Mouse (Mus musculus): Measurements from ENCODE around the gene Oit1. TPM values are rescaled to one million over a fixed set of nuclear protein-coding genes. Genes with fewer than 3 reads are reported as not detected.

Gene Oit1
- not detected in 2 replicates for polyA plus RNA-seq (2014; fragmentation: Nextera tagmentation; extraction: Ambion mirVana)

GRCm38 (mm10) chr14:8378685-8379313 lies at the start of gene Oit1:
Gene Oit1 (minus strand): TSS chr14:8378754.
- Histone ChIP-seq H3K4me3 (ENCODE audit: low read depth, low read length) (no peak within 1 kb of the TSS), H3K27ac (ENCODE audit: low read depth, low read length) (no peak within 1 kb of the TSS), H3K9ac (ENCODE audit: low read length) (no peak within 1 kb of the TSS), H3K4me2 (no peak within 1 kb of the TSS), H3K27me3 (ENCODE audit: control insufficient read depth, insufficient read depth, low read length) (no peaks in the 10 kb centered on the region), H3K9me3 (ENCODE audit: control insufficient read depth, low read length) (no peaks in the 10 kb centered on the region), H3K36me3 (ENCODE audit: control insufficient read depth, insufficient read depth, low read length) (no peaks in the 10 kb centered on the region), H3K4me1 (ENCODE audit: control insufficient read depth, insufficient read depth, low read length) (no peaks in the 10 kb centered on the region)
- WGBS: 56% methylated on average over 8 of the region's 8 CpGs
- no peak for DNase-seq (ENCODE audit: low spot score, missing footprints)
- no peak for ATAC-seq (ENCODE audit: low FRiP score)

DNA sequence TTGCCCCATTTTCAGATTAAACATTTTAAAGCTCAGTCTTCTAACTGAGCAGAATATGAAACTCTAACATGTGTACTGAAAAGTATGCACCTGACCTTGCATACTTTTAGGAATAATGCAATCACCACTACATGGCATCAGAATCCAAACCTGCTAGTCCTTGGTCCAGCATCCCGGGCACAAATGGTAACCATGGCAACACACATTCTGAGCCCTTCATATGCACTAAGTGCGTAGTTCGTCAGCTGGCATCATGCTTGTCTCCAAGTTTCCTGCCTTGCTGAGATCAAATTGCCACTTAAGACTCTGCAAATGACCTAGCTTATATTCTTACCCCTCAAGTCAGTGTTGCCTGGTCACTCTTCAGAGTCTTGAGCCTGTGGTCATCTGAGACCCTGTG lies 44.3 kb upstream of the Oit1 start:
- no peaks in the 10 kb centered on the region for H3K27me3 ChIP-seq (ENCODE audit: control insufficient read depth, insufficient read depth, low read length)
- no peak overlapping the region for H3K4me3 ChIP-seq (ENCODE audit: low read depth, low read length)
- no peaks in the 10 kb centered on the region for H3K36me3 ChIP-seq (ENCODE audit: control insufficient read depth, insufficient read depth, low read length)
- H3K27ac ChIP-seq (ENCODE audit: low read depth, low read length): no peak overlapping the region
- ATAC-seq (ENCODE audit: low FRiP score): no peak
- peaks cover 9% of the 10 kb centered on the region for H3K4me1 ChIP-seq (ENCODE audit: control insufficient read depth, insufficient read depth, low read length)
- H3K9ac ChIP-seq (ENCODE audit: low read length): no peak overlapping the region
- no peak overlapping the region for H3K4me2 ChIP-seq
- H3K9me3 ChIP-seq (ENCODE audit: control insufficient read depth, low read length): no peaks in the 10 kb centered on the region
- WGBS: 71% methylated on average over 3 of the region's 3 CpGs
- no peak for DNase-seq (ENCODE audit: low spot score, missing footprints)

DNA sequence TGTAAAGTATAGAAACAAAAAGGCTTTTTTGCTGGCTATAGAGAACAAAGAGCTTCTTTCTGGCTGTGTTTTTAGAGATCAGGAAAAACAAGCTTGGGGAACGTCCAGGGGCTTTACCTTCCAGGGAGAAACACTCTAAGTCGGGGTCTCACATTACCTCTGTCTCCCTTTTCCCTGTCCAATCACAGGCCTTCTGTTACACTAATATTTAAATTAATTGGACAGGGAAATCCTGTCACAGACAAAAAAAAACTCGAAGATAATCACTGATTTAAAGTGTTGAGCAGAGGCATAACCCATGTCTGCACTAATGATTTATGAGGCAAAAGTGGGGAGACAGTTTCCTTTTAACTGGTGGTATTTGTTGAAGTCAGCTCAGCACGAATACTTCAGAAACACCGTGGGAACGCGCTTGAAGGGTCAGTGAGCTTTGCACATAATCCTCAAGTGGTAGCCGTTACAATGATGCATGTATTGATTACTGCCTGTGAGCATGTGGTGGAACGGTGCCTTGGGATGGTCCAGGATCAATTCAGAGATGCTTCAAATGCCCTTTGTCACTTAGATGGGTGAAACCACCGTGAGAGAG lies 42.7 kb upstream of the Oit1 start:
- no peak for DNase-seq (ENCODE audit: low spot score, missing footprints)

GRCm38 (mm10) chr14:8418610-8419009 lies 40.1 kb upstream of the Oit1 start:
- Histone ChIP-seq H3K27me3 (ENCODE audit: control insufficient read depth, insufficient read depth, low read length) (no peaks in the 10 kb centered on the region), H3K27ac (ENCODE audit: low read depth, low read length) (no peak overlapping the region), H3K9ac (ENCODE audit: low read length) (no peak overlapping the region), H3K36me3 (ENCODE audit: control insufficient read depth, insufficient read depth, low read length) (no peaks in the 10 kb centered on the region), H3K9me3 (ENCODE audit: control insufficient read depth, low read length) (no peaks in the 10 kb centered on the region), H3K4me1 (ENCODE audit: control insufficient read depth, insufficient read depth, low read length) (peaks cover 9% of the 10 kb centered on the region), H3K4me2 (no peak overlapping the region), H3K4me3 (ENCODE audit: low read depth, low read length) (no peak overlapping the region)
- DNase-seq (ENCODE audit: low spot score, missing footprints): no peak
- no peak for ATAC-seq (ENCODE audit: low FRiP score)
- 70% methylated on average over 3 of the region's 3 CpGs for WGBS

More for the DNA sequence above, 42.7 kb upstream of the Oit1 start:
- Histone ChIP-seq H3K36me3 (ENCODE audit: control insufficient read depth, insufficient read depth, low read length) (no peaks in the 10 kb centered on the region), H3K27ac (ENCODE audit: low read depth, low read length) (no peak overlapping the region), H3K9me3 (ENCODE audit: control insufficient read depth, low read length) (no peaks in the 10 kb centered on the region), H3K4me3 (ENCODE audit: low read depth, low read length) (no peak overlapping the region), H3K4me1 (ENCODE audit: control insufficient read depth, insufficient read depth, low read length) (peaks cover 9% of the 10 kb centered on the region), H3K9ac (ENCODE audit: low read length) (no peak overlapping the region), H3K4me2 (no peak overlapping the region), H3K27me3 (ENCODE audit: control insufficient read depth, insufficient read depth, low read length) (no peaks in the 10 kb centered on the region)
- 27% methylated on average over 10 of the region's 10 CpGs for WGBS
- ATAC-seq (ENCODE audit: low FRiP score): peak; percentile 48; the same call in 1 of the 2 replicates

DNA sequence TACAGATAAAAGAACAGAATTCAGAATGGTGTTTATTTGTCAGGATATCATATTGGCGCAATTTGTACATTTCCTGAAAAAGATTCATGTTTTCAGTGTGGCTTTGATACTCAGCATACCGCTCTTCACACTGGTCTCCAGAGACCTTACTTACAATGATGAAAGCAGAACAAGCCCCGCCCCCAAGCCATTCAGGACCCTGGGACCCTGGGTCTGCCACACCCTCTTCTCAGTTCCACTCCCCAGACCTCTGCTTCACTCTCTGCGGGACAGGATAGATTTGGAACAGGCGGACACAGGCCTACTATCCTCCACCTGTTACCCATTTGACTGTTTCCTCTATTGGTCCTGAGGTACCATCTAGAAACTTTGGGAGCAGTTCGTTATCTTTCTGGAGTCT lies 27.4 kb upstream of the Oit1 start:
- ATAC-seq (ENCODE audit: low FRiP score): no peak
- Histone ChIP-seq H3K4me1 (ENCODE audit: control insufficient read depth, insufficient read depth, low read length) (no peaks in the 10 kb centered on the region), H3K36me3 (ENCODE audit: control insufficient read depth, insufficient read depth, low read length) (no peaks in the 10 kb centered on the region), H3K9me3 (ENCODE audit: control insufficient read depth, low read length) (no peaks in the 10 kb centered on the region), H3K4me3 (ENCODE audit: low read depth, low read length) (no peak overlapping the region), H3K9ac (ENCODE audit: low read length) (no peak overlapping the region), H3K27ac (ENCODE audit: low read depth, low read length) (no peak overlapping the region), H3K4me2 (no peak overlapping the region), H3K27me3 (ENCODE audit: control insufficient read depth, insufficient read depth, low read length) (no peaks in the 10 kb centered on the region)
- DNase-seq (ENCODE audit: low spot score, missing footprints): no peak
- 79% methylated on average over 6 of the region's 6 CpGs for WGBS

DNA sequence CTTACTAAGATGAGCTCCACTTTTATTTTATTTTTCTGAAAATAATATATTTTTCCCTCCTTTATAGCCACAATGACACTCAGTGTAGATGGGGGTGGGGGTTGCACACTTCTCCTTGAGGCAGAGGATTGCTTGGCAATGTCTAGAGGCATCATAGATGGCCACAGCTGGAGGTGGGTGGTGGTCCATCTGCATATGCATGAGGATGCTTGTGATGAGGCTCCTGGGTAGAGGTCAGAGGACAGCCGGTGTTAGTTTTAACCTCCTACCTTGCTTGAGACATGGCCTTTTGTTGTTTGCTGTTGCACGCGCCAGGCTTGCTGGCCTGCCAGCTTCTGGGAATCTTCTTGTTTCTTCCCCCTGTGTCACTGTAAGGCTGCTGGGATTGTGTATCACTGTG lies 24.8 kb upstream of the Oit1 start:
- no peaks in the 10 kb centered on the region for H3K27me3 ChIP-seq (ENCODE audit: control insufficient read depth, insufficient read depth, low read length)
- H3K4me1 ChIP-seq (ENCODE audit: control insufficient read depth, insufficient read depth, low read length): no peaks in the 10 kb centered on the region
- no peak overlapping the region for H3K9ac ChIP-seq (ENCODE audit: low read length)
- DNase-seq (ENCODE audit: low spot score, missing footprints): no peak
- ATAC-seq (ENCODE audit: low FRiP score): no peak
- H3K27ac ChIP-seq (ENCODE audit: low read depth, low read length): no peak overlapping the region
- H3K36me3 ChIP-seq (ENCODE audit: control insufficient read depth, insufficient read depth, low read length): no peaks in the 10 kb centered on the region
- H3K4me3 ChIP-seq (ENCODE audit: low read depth, low read length): no peak overlapping the region
- H3K9me3 ChIP-seq (ENCODE audit: control insufficient read depth, low read length): no peaks in the 10 kb centered on the region
- 73% methylated on average over 3 of the region's 3 CpGs for WGBS
- H3K4me2 ChIP-seq: no peak overlapping the region

DNA sequence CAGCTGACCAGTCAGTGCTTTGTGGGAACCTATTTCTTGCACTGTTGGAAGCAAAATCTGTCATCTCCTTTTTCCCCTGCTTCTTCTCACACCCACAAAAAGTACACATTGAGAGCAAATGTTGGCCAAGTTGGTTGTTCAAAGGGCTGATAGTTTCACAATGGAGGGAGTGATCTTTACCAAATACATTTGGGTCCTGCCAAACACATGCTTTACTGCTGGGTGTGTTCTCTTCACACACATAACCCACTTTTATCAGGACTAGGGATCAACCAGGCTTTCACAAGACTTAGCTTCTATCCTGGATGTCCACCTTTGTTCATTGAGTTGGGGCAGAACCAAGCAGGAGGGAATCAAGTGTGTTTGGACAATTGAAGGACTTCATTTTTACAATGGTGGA lies 20.0 kb upstream of the Oit1 start:
- H3K9me3 ChIP-seq (ENCODE audit: control insufficient read depth, low read length): no peaks in the 10 kb centered on the region; the same call in 1 of the 2 replicates
- no peak overlapping the region for H3K4me3 ChIP-seq (ENCODE audit: low read depth, low read length)
- H3K27ac ChIP-seq (ENCODE audit: low read depth, low read length): no peak overlapping the region
- H3K9ac ChIP-seq (ENCODE audit: low read length): no peak overlapping the region
- no peak overlapping the region for H3K4me2 ChIP-seq
- H3K27me3 ChIP-seq (ENCODE audit: control insufficient read depth, insufficient read depth, low read length): no peaks in the 10 kb centered on the region
- DNase-seq (ENCODE audit: low spot score, missing footprints) (no peak), ATAC-seq (ENCODE audit: low FRiP score) (no peak)
- H3K4me1 ChIP-seq (ENCODE audit: control insufficient read depth, insufficient read depth, low read length): no peaks in the 10 kb centered on the region
- no peaks in the 10 kb centered on the region for H3K36me3 ChIP-seq (ENCODE audit: control insufficient read depth, insufficient read depth, low read length)

- Histone ChIP-seq H3K36me3 (ENCODE audit: control insufficient read depth, insufficient read depth, low read length) (no peaks in the 10 kb centered on the region), H3K4me2 (no peak overlapping the region), H3K27ac (ENCODE audit: low read depth, low read length) (no peak overlapping the region), H3K4me3 (ENCODE audit: low read depth, low read length) (no peak overlapping the region), H3K4me1 (ENCODE audit: control insufficient read depth, insufficient read depth, low read length) (no peaks in the 10 kb centered on the region), H3K9me3 (ENCODE audit: control insufficient read depth, low read length) (no peaks in the 10 kb centered on the region; the same call in 1 of the 2 replicates), H3K9ac (ENCODE audit: low read length) (no peak overlapping the region), H3K27me3 (ENCODE audit: control insufficient read depth, insufficient read depth, low read length) (no peaks in the 10 kb centered on the region)
- 88% methylated on average over 7 of the region's 7 CpGs for WGBS
- ATAC-seq (ENCODE audit: low FRiP score) (no peak), DNase-seq (ENCODE audit: low spot score, missing footprints) (no peak)
Observed at GRCm38 (mm10) chr14:8395690-8396287, 17.2 kb upstream of the Oit1 start.

GRCm38 (mm10) chr14:8392181-8392825 lies 13.7 kb upstream of the Oit1 start:
- no peak for DNase-seq (ENCODE audit: low spot score, missing footprints)
- no peak for ATAC-seq (ENCODE audit: low FRiP score)
- no peaks in the 10 kb centered on the region for H3K27me3 ChIP-seq (ENCODE audit: control insufficient read depth, insufficient read depth, low read length)
- no peak overlapping the region for H3K27ac ChIP-seq (ENCODE audit: low read depth, low read length)
- H3K9me3 ChIP-seq (ENCODE audit: control insufficient read depth, low read length): no peaks in the 10 kb centered on the region; the same call in 1 of the 2 replicates
- no peak overlapping the region for H3K4me2 ChIP-seq
- no peaks in the 10 kb centered on the region for H3K36me3 ChIP-seq (ENCODE audit: control insufficient read depth, insufficient read depth, low read length)
- H3K9ac ChIP-seq (ENCODE audit: low read length): no peak overlapping the region
- no peak overlapping the region for H3K4me3 ChIP-seq (ENCODE audit: low read depth, low read length)
- WGBS: 61% methylated on average over 6 of the region's 6 CpGs
- no peaks in the 10 kb centered on the region for H3K4me1 ChIP-seq (ENCODE audit: control insufficient read depth, insufficient read depth, low read length)

Data from midbrain, embryonic 11.5 days (tissue).